Mouse (Mus musculus) heart, embryonic 16.5 days (tissue): ENCODE results near the gene Dhx15. TPM values are rescaled to one million over a fixed set of nuclear protein-coding genes. Genes with fewer than 3 reads are reported as not detected.

Source experiments
- ATAC-seq: fragments of 200-750 bp; cut with Nextera tagmentation; replicated peaks from 2 replicates; pipeline ENCODE4 v1.8.0; 2017; ENCODE audit warnings: moderate number of reproducible peaks; ENCODE audit not compliant: insufficient read depth, low FRiP score; ENCODE audit errors: extremely low read depth
- H3K27ac ChIP-seq: fragments of 300-500 bp; sonication (generic); 2 replicates; pipeline ENCODE4 v1.5.1; 2014; ENCODE audit warnings: mild to moderate bottlenecking, low read length, control low read depth, moderate library complexity
- H3K27me3 ChIP-seq: fragments of 300-500 bp; sonication (generic); 2 replicates; pipeline ENCODE4 v1.6.1; 2014; ENCODE audit warnings: low read length, mixed read lengths; ENCODE audit not compliant: control insufficient read depth, insufficient read depth
- H3K36me3 ChIP-seq: fragments of 300-500 bp; sonication (generic); 2 replicates; pipeline ENCODE4 v1.6.1; 2014; ENCODE audit not compliant: control insufficient read depth, insufficient read depth
- H3K4me1 ChIP-seq: fragments of 300-500 bp; sonication (generic); 2 replicates; pipeline ENCODE4 v1.6.1; 2014; ENCODE audit warnings: low read length, mixed read lengths; ENCODE audit not compliant: control insufficient read depth, insufficient read depth
- H3K4me2 ChIP-seq: fragments of 300-500 bp; sonication (generic); 2 replicates; pipeline ENCODE4 v1.6.1; 2014; ENCODE audit warnings: low read depth, mild to moderate bottlenecking, control low read depth, low read length
- H3K4me3 ChIP-seq: fragments of 300-500 bp; sonication (generic); 2 replicates; pipeline ENCODE4 v1.5.1; 2014; ENCODE audit warnings: mild to moderate bottlenecking, control low read depth, low read length
- H3K9ac ChIP-seq: fragments of 300-500 bp; sonication (generic); 2 replicates; pipeline ENCODE4 v1.6.1; 2014; ENCODE audit warnings: low read length, control low read depth
- H3K9me3 ChIP-seq: fragments of 300-500 bp; sonication (generic); replicated peaks from 2 replicates; pipeline ENCODE4 v1.6.1; 2016; ENCODE audit warnings: low read length; ENCODE audit not compliant: control insufficient read depth
- WGBS: fragments of 180-500 bp; shearing (Covaris S2); extraction: QIAGEN DNeasy Blood & Tissue Kit; methylation state at CpG from one replicate; pipeline ENCODE4 v1.1.7; 2014; 5-methylcytosine and 5-hydroxymethylcytosine counted together
- microRNA-seq: library from miRNA; unstranded; fragments of <30 nt; microRNA quantifications from one replicate; pipeline ENCODE4, GENCODE M21; 2017
- polyA plus RNA-seq: library from polyadenylated mRNA; unstranded; fragments of >200 nt; fragmentation: Nextera tagmentation; extraction: Ambion mirVana; gene quantifications from 2 replicates; pipeline ENCODE4 v1.2.1, GENCODE M21; 2015

Gene Dhx15
- polyA plus RNA-seq, 1 experiment from 2014 or later: 96.7 TPM

- Histone ChIP-seq H3K4me2 (no peak overlapping the region), H3K27me3 (peaks cover 14% of the 10 kb centered on the region), H3K9ac (no peak overlapping the region), H3K4me3 (no peak overlapping the region), H3K9me3 (no peaks in the 10 kb centered on the region), H3K27ac (no peak overlapping the region), H3K36me3 (no peaks in the 10 kb centered on the region), H3K4me1 (peaks cover 9% of the 10 kb centered on the region; the same call in 1 of the 2 replicates)
- 66% methylated on average over 10 of the region's 10 CpGs for WGBS
- ATAC-seq: no peak
Measured at GRCm38 (mm10) chr5:52110808-52111663, 79.3 kb downstream of the Dhx15 start.

Small RNAs within 50 kb of the gene (microRNA-seq; reads per million reads assigned to microRNA genes)
- not detected for gene Mir6417

Other genes starting within 250 kb of the Dhx15 start
- 1.5 and 1.6 TPM in 2 replicates for gene Sod3, start 173.3 kb upstream of the Dhx15 start, polyA plus RNA-seq